Mouse (Mus musculus): ENCODE data around the gene Cdh23. TPM values are rescaled to one million over a fixed set of nuclear protein-coding genes. Genes with fewer than 3 reads are reported as not detected.

Cdh23 gene
- polyA plus RNA-seq, 1 experiment from 2014 or later, result 0.53 TPM

DNA sequence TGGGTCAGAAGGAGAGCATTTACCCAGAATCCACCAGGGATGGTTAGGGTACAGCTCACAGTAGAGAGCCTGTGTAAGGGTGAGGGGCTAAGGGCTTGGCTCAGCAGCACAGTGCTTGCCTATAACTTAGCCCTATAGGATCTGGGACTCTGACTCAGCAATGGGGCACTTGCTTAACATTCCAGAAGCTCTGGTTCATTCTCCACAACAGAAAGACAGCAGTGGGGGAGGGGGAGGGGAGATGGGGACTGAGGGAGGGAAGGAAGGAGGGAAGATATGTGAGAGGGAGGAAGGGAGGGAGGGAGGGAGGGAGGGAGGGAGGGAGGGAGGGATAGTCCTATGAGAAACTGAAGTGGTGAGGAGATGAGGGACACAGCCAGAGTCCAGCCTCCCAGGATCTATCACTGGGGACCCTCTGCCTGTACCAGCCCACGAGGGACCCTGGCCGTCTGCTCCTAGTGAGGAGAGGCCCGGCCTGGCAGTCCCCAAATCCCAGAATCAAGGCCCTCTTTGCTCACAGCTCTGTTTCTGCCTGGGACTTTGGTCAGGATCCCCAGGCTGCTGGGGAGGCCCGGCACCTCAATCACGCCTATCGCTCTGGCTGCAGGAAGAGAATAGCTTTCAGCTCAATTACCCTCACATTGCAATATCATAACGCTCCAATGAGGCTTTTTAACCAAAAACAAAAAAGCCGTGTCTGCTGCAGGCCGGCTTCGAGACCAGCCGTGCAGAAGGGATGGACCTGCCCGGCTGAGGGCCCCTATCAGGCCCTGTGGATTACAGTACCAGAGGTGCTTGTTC lies 117.4 kb downstream of the Cdh23 start:
- no peak for DNase-seq (ENCODE audit: low spot score)
- no peaks in the 10 kb centered on the region for H3K9me3 ChIP-seq
- 85% methylated on average over 12 of the region's 12 CpGs for WGBS

DNA sequence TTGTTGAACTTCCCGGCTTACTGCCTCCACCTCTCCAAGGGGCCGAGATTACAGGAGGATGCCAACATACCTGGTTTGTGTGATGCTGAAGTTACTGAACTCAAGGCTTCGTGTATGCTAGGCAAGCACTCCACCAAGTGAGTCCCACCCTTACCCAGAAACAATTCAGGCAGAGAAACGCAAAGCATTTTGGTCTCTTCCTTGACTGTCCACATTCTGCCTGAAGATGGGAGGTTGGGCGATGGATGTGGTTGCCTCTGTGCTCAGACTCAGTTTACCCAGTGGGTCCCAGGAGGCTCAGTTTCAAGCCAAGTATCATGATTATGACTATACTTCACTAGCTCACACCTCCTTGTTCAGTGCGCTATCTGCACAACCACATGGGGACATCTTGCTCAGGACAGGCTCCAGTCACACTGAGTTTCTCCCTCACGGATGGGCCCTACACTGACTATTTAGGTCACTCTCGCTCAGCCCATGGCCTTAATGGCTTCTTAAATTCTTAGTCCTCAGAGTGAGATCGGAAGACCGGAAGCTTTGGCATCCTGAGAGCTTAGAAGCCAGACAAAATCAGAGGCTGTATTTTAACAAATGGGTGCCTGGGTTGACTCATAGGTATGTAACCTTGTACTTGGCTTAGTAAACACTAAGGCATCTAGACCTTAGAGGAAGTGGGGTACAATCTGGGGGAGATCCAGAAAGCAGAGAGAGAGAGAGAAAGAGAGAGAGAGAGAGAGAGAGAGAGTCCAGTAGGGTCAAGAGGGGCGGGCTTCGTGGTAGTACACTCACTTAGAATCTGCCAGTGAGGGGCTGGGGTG lies 118.2 kb downstream of the Cdh23 start:
- 81% methylated on average over 12 of the region's 12 CpGs for WGBS
- Histone ChIP-seq H3K4me3 (no peak overlapping the region), H3K36me3 (no peaks in the 10 kb centered on the region), H3K27ac (peak overlapping the region; percentile 13; the same call in 1 of the 2 replicates), H3K9me3 (no peaks in the 10 kb centered on the region), H3K4me1 (peaks cover 18% of the 10 kb centered on the region), H3K27me3 (ENCODE audit: insufficient read depth, poor library complexity, severe bottlenecking) (peaks cover 23% of the 10 kb centered on the region; the same call in 1 of the 2 replicates)
- no peak for DNase-seq (ENCODE audit: low spot score)

More for the DNA sequence above, 117.4 kb downstream of the Cdh23 start:
- H3K27me3 ChIP-seq (ENCODE audit: insufficient read depth, poor library complexity, severe bottlenecking), result peaks cover 19% of the 10 kb centered on the region; the same call in 1 of the 2 replicates
- H3K4me3 ChIP-seq, result no peak overlapping the region
- H3K27ac ChIP-seq, result 0 out of 2 replicates have a peak overlapping the region, but pooled peaks have one; percentile 13
- peaks cover 18% of the 10 kb centered on the region for H3K4me1 ChIP-seq
- H3K36me3 ChIP-seq, result no peaks in the 10 kb centered on the region

DNA sequence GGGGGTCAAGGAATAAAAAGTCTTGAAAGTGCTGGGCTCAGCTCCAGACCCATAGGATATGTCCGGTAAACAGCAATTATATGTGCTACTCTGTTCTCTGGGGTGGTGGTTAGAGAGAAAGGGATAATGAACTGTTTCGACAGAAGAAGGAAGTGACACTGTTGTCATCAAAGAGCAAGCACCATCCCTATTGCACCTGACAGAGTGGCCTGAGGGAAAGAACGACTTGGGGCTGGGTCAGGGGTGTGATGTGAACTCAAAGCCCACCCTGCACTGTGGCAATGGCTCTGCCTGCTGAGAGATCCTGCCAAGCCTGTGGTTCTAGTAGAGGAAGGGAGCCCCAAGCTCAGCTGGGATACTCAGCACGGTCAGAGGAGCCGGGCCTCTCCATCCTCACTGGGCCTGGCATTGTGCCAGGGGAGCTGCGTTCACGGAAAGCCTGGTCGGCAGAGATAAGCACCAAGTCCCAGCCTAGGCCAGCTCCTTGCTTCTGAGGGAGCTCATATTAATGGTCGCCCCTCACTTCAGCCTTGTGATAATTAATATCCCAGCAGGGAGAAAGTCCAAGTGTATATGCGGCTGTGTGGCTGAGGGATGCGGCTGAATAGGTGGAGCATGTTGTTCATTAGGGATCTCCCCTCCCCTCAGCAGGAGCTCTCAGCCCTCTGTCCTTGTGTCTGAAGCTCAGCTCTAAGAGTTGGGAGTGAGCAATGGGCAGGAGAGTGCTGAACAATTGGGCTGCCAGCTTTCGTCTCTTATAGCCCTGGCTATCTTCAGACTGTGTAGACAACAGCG lies 119.0 kb downstream of the Cdh23 start:
- Histone ChIP-seq H3K4me3 (no peak overlapping the region), H3K9me3 (no peaks in the 10 kb centered on the region), H3K27me3 (ENCODE audit: insufficient read depth, poor library complexity, severe bottlenecking) (peaks cover 16% of the 10 kb centered on the region; the same call in 1 of the 2 replicates), H3K27ac (peak overlapping the region; percentile 8; the same call in 1 of the 2 replicates), H3K4me1 (peaks cover 18% of the 10 kb centered on the region), H3K36me3 (no peaks in the 10 kb centered on the region)
- DNase-seq (ENCODE audit: low spot score), result peak; percentile 84
- 44% methylated on average over 13 of the region's 13 CpGs for WGBS

DNA sequence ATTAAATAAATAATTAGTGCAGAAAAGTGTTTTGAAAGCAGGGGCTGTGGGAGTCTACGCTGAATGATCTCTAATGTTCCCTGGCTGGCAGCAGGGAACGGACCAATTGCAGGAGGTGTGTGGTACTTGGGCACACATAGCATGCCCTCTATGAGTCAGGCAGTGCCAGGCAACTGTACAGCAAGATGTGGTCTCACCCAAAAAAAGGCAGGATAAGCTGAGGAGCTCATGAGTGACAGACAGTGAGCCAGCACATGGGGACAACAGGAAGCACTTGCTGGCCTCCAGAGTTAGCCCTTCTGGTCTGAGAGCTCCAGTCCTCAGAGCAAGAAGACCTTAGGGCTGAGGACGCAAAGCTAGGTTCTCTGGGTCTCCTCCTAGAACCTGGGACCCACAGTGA lies 121.4 kb downstream of the Cdh23 start:
- no peak for DNase-seq (ENCODE audit: low spot score)
- 81% methylated on average over 3 of the region's 3 CpGs for WGBS
- Histone ChIP-seq H3K36me3 (no peaks in the 10 kb centered on the region), H3K27ac (no peak overlapping the region), H3K4me1 (peaks cover 18% of the 10 kb centered on the region), H3K9me3 (no peaks in the 10 kb centered on the region), H3K27me3 (ENCODE audit: insufficient read depth, poor library complexity, severe bottlenecking) (peaks cover 4% of the 10 kb centered on the region; the same call in 1 of the 2 replicates), H3K4me3 (no peak overlapping the region)

DNA sequence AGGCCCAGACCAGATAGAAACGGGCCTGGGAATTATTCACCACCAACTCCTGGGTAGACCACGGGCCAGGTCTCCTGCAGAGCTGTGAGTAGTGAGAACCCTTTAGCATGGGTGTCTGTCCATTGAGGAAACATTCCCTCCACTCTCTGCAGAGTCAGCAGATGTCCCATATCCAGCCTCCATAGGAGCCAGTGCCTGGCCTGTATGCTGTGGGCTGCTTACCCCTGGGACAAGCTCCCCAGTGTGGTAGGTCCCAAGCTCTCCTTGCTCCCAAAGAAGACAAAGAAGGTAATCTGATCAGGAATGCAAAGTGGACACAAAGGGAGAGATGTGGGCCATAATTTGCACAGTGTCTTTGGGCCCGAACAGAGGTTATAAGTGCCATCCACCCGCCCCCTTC lies 124.8 kb downstream of the Cdh23 start:
- Histone ChIP-seq H3K27me3 (ENCODE audit: insufficient read depth, poor library complexity, severe bottlenecking) (peaks cover 7% of the 10 kb centered on the region), H3K36me3 (no peaks in the 10 kb centered on the region), H3K27ac (no peak overlapping the region), H3K4me3 (no peak overlapping the region), H3K4me1 (peaks cover 4% of the 10 kb centered on the region), H3K9me3 (no peaks in the 10 kb centered on the region)
- 83% methylated on average over 4 of the region's 4 CpGs for WGBS
- no peak for DNase-seq (ENCODE audit: low spot score)

DNA sequence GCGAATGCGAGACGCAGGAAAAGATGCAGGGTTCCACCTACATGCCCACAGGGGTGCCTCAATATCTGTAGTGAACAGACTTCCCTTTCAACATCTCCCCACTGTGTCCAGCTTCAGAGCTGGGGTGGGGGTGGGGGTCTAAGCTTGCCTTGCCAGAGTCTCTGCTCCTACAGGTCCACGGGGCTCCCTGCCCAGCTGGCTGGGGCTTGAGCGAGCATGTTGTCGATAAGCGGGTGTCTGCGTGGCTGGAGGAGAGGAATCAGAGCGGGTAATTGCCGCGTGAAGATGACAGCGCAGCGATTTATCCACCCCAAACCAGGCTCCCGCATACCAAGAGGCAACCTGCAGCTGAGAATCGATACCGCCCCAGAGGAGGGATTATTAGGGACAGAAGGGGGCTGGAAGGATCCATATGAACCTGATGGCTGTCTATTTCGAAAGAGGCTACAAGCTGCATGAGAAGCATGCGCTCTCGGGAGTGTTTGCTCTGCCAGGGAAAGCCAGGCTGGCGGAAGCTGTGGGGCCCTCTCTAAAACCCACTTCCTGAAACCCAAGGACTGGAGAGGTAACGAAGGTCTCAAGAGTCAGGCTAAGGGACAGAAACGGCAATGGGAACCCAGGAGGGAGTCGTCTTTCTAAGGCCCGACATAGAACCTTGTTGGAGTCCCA lies 129.8 kb downstream of the Cdh23 start:
- no peak for DNase-seq (ENCODE audit: low spot score)
- H3K9me3 ChIP-seq, result no peaks in the 10 kb centered on the region
- H3K4me3 ChIP-seq, result peak overlapping the region; percentile 40
- H3K36me3 ChIP-seq, result no peaks in the 10 kb centered on the region
- H3K4me1 ChIP-seq, result peaks cover 32% of the 10 kb centered on the region
- peak overlapping the region; percentile 49; the same call in 1 of the 2 replicates for H3K27ac ChIP-seq
- WGBS, result 48% methylated on average over 24 of the region's 24 CpGs
- H3K27me3 ChIP-seq (ENCODE audit: insufficient read depth, poor library complexity, severe bottlenecking), result peaks cover 13% of the 10 kb centered on the region

DNA sequence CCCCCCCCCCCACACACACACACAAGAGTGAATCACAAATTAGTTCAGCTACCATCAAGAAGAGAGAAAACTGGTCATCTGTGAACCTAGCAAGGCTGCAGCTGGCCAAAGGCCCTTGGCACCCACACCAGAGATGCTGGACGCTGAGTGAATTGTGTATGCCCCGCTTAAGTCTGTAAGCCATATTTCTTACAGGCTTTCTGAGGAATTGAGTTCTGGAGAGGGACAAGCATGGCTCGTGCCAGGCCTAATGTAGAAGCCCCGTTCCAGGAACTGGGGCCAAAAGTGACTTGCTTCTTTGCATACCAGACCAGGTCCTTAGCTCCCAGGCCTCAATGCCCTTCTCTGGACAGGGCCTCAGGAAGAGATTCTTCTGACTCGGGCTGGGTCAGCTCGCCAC lies 132.2 kb downstream of the Cdh23 start:
- no peaks in the 10 kb centered on the region for H3K9me3 ChIP-seq
- no peak overlapping the region for H3K4me3 ChIP-seq
- no peak for DNase-seq (ENCODE audit: low spot score)
- H3K36me3 ChIP-seq, result no peaks in the 10 kb centered on the region
- H3K27ac ChIP-seq, result 0 out of 2 replicates have a peak overlapping the region, but pooled peaks have one; percentile 16
- H3K4me1 ChIP-seq, result peaks cover 32% of the 10 kb centered on the region
- peaks cover 13% of the 10 kb centered on the region for H3K27me3 ChIP-seq (ENCODE audit: insufficient read depth, poor library complexity, severe bottlenecking)
- 71% methylated on average over 6 of the region's 6 CpGs for WGBS

DNA sequence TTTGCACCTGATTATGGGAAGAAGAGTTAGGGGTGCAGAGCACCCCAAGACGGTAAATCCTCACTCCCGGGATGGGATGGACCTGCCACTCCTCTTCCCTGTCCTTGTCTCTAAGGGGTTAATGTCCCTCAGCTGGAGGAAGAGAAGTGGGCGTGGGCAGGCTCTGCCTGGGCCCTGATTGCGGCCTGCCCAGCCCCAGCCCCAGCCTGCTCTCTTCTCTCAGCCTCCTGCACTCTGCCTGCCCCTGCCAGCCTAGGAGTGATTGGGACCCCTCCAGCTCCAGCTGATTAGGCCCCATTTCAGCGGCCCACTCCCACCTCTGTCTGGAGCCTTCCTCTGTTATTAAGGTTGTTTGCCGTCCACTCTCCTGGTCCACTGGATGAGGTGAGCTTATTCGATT lies 133.3 kb downstream of the Cdh23 start:
- peak overlapping the region; percentile 72 for H3K27ac ChIP-seq
- peaks cover 42% of the 10 kb centered on the region for H3K4me1 ChIP-seq
- no peak for DNase-seq (ENCODE audit: low spot score)
- peaks cover 13% of the 10 kb centered on the region for H3K27me3 ChIP-seq (ENCODE audit: insufficient read depth, poor library complexity, severe bottlenecking)
- no peaks in the 10 kb centered on the region for H3K9me3 ChIP-seq
- H3K4me3 ChIP-seq, result peak overlapping the region; percentile 31; the same call in 1 of the 2 replicates
- 29% methylated on average over 7 of the region's 7 CpGs for WGBS
- H3K36me3 ChIP-seq, result no peaks in the 10 kb centered on the region

DNA sequence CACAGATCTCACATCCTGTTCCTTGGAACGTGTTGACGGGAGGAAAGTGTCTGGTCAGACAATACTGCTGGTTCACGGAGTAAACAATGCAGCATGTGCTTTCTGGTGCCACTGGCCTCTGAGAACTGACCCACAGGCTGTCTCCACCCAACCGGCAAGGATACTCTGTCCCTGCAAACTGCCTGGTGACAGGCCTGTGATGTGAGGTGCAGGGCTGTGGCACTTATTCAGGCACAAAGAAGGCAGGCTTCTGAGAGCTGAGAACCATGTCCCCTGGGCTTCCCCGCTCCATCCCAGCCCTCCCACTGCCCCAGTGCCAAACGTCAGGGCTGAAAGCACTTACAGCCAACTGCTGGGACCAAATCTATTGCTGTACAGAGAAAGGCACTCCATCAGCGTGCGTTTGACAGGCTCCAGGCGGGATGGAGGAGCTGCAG lies 137.8 kb downstream of the Cdh23 start:
- peaks cover 28% of the 10 kb centered on the region for H3K4me1 ChIP-seq
- DNase-seq (ENCODE audit: low spot score), result no peak
- H3K27ac ChIP-seq, result peak overlapping the region; percentile 52; the same call in 1 of the 2 replicates
- 18% methylated on average over 9 of the region's 9 CpGs for WGBS
- no peaks in the 10 kb centered on the region for H3K9me3 ChIP-seq
- H3K4me3 ChIP-seq, result no peak overlapping the region
- no peaks in the 10 kb centered on the region for H3K36me3 ChIP-seq
- H3K27me3 ChIP-seq (ENCODE audit: insufficient read depth, poor library complexity, severe bottlenecking), result no peaks in the 10 kb centered on the region

DNA sequence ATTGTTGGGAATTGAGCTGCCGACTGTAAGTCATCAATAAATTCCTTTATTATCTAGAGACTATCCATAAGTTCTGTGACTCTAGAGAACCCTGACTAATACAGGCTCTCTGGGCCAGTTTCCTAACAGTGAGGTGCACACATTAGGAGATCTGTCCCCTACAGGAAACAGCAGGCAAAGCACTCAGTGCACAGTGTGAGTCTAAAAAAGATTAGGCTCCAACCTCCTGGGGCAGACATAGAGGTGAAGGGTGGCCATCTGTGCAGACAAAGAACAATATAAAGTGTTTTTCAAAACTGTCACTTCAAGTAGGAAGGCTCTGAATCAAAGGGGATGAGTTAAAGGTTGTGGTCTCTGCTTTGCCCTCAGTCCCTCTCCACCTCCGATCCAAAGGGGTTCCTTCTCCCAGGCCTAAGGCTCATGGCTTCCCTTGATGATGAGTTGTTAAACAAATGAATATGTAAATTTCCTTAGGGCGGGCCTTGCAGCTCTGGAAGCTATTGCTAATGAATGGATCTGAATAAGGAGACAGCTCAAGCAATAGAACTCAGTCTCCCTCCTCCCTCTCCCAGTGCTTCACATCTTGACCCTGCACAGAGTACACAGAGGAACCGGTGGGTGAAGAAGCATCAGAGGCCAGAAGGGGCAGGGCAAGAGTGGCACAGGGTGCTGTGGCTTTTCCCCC lies 143.2 kb downstream of the Cdh23 start:
- no peak overlapping the region for H3K4me3 ChIP-seq
- H3K36me3 ChIP-seq, result no peaks in the 10 kb centered on the region
- H3K4me1 ChIP-seq, result peaks cover 9% of the 10 kb centered on the region; the same call in 1 of the 2 replicates
- H3K9me3 ChIP-seq, result no peaks in the 10 kb centered on the region
- no peaks in the 10 kb centered on the region for H3K27me3 ChIP-seq (ENCODE audit: insufficient read depth, poor library complexity, severe bottlenecking)
- DNase-seq (ENCODE audit: low spot score), result no peak
- no peak overlapping the region for H3K27ac ChIP-seq
- 60% methylated on average over 4 of the region's 4 CpGs for WGBS

DNA sequence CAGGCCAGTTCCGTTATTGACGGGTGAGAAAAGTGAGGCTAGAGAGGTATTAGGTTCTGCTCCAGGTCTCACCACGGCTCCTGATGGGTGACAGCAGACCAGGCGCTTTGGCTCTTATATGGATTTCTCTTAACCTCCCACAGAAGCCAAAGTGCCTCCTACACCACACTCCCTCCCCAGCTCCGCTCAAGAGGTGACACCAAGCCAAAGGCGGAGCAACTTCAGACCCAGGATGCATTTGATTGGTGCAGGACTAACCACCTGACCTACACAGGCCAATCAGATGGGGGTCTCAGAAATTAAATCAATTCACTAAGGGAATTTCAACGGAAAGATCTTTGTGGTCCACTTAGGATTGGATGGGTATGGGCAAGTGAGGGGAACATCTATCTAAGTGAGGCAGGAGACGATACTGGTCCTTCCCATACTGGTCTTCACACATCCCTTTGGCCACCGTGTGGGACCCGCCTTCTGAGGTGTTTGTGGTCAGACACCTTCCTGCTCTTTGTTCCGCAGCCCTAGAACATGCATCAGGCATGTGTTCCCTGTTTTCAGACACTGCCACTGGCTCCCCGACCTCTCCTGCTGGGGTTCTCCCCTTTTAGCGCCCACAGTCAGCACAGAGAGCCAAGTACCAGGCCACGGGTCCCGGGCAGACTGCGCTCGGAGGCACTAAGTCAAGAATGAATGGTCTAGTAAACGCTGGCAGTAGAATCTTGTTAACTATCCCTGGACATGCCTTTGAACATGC lies 157.0 kb downstream of the Cdh23 start:
- Histone ChIP-seq H3K4me3 (no peak overlapping the region), H3K36me3 (no peaks in the 10 kb centered on the region), H3K9me3 (no peaks in the 10 kb centered on the region), H3K27me3 (ENCODE audit: insufficient read depth, poor library complexity, severe bottlenecking) (peaks cover 12% of the 10 kb centered on the region; the same call in 1 of the 2 replicates), H3K27ac (no peak overlapping the region), H3K4me1 (0 out of 2 replicates have a peak, but pooled peaks cover 7% of the 10 kb centered on the region)
- 69% methylated on average over 18 of the region's 18 CpGs for WGBS
- DNase-seq (ENCODE audit: low spot score), result no peak
